Mouse (Mus musculus) cerebellum, adult 2 months (tissue): ENCODE measurements around the gene Tsks. TPM values are rescaled to one million over a fixed set of nuclear protein-coding genes. Genes with fewer than 3 reads are reported as not detected.
A peak's percentile ranks its signal among the peaks of the same experiment; 100 is the strongest.

Experiments
- DNase-seq, 2 experiments: peaks; one replicate each; pipeline ENCODE4 v3.0.0; 2021
- H3K27ac ChIP-seq: fragments of 200-500 bp; 2 replicates; pipeline ENCODE4 v1.5.1; 2012; ENCODE audit warnings: low read length, control low read depth, inconsistent platforms; ENCODE audit not compliant: insufficient read depth
- H3K27me3 ChIP-seq: fragments of 200-500 bp; 2 replicates; pipeline ENCODE4 v1.6.1; 2012; ENCODE audit warnings: inconsistent platforms, mild to moderate bottlenecking, low read length, moderate library complexity; ENCODE audit not compliant: control insufficient read depth, insufficient read depth
- H3K4me1 ChIP-seq: fragments of 200-500 bp; 2 replicates; pipeline ENCODE4 v1.6.1; 2011; ENCODE audit warnings: low read length; ENCODE audit not compliant: control insufficient read depth, insufficient read depth
- H3K4me3 ChIP-seq: fragments of 200-500 bp; replicated peaks from 2 replicates; pipeline ENCODE3; 2011; ENCODE audit warnings: mild to moderate bottlenecking, low read depth, low read length, control low read depth; ENCODE audit not compliant: insufficient read depth
- CTCF ChIP-seq: fragments of 200-500 bp; IDR thresholded peaks from 2 replicates; pipeline ENCODE4 v1.5.1; 2011; ENCODE audit warnings: low read depth, mild to moderate bottlenecking, control low read depth, low read length, moderate library complexity, borderline replicate concordance; ENCODE audit not compliant: insufficient read depth
- POLR2A ChIP-seq: fragments of 200-500 bp; IDR thresholded peaks from 2 replicates; pipeline ENCODE4 v1.6.1; 2011; ENCODE audit warnings: low read length, control low read depth, borderline replicate concordance; ENCODE audit not compliant: insufficient read depth
- WGBS: fragments of 180-500 bp; shearing (Covaris S2); methylation state at CpG from one replicate; pipeline ENCODE4 v1.1.7; 2018; 5-methylcytosine and 5-hydroxymethylcytosine counted together
- polyA plus RNA-seq: library from polyadenylated mRNA; depleted of rRNA; stranded (reverse); fragments of >200 nt; gene quantifications from 2 replicates; pipeline ENCODE4 v1.2.3, GENCODE M21; 2012

Tsks gene
- polyA plus RNA-seq, 1 experiment: 0.16 TPM

DNA sequence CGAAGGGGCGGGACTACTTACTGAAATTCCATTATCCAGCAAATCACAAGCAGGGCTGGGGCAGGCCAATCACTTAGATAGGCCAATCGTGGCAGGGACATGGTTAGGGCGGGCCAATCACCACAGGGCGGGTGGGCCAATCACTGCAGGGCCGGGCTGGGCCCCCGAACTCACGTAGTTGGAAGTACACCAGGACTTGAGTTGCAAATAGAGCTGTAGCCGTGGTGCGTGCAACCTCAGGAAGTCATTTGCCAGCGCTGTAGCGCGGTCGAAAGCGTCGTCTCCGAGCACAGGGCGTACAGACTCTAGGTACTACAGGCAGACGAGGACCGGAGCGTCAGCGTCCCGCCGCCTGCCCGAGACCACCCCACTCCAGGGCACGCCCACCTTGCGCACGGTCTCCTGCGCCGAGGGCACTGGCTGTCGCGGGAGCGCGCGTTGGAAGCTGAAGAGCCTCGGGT is 27.3 kb downstream of the Tsks start:
- Histone ChIP-seq H3K4me3 (peak overlapping the region; percentile 44), H3K27me3 (no peaks in the 10 kb centered on the region), H3K4me1 (peaks cover 15% of the 10 kb centered on the region), H3K27ac (no peak overlapping the region)
- DNase-seq: peak; percentile 79 to 87
- no peak for TF ChIP-seq POLR2A
- TF ChIP-seq CTCF: no peak
- 4% methylated on average over 36 of the region's 36 CpGs for WGBS

DNA sequence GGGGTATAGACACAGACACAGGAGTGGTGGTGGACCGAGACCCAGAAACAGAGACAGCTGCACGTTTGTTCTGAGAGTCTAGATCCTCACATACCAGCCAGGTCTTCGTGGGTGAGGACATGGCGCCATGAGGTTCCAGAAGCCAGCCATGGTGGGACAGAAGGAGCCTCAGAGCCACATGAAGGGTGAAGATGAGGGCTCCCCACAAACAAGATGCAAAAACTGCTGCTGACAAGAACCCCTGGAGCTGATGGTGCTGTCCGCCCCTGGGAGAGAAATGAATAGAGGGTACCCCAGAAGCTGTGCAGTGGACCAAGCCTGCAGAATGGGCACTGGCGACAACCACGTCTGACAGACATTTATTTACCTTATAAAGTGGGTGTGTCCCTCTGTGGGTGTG is 28.1 kb downstream of the Tsks start:
- Histone ChIP-seq H3K4me1 (peaks cover 16% of the 10 kb centered on the region), H3K27ac (no peak overlapping the region), H3K27me3 (no peaks in the 10 kb centered on the region), H3K4me3 (no peak overlapping the region)
- no peak for TF ChIP-seq POLR2A
- no peak for TF ChIP-seq CTCF
- 66% methylated on average over 7 of the region's 7 CpGs for WGBS
- no peak for DNase-seq

DNA sequence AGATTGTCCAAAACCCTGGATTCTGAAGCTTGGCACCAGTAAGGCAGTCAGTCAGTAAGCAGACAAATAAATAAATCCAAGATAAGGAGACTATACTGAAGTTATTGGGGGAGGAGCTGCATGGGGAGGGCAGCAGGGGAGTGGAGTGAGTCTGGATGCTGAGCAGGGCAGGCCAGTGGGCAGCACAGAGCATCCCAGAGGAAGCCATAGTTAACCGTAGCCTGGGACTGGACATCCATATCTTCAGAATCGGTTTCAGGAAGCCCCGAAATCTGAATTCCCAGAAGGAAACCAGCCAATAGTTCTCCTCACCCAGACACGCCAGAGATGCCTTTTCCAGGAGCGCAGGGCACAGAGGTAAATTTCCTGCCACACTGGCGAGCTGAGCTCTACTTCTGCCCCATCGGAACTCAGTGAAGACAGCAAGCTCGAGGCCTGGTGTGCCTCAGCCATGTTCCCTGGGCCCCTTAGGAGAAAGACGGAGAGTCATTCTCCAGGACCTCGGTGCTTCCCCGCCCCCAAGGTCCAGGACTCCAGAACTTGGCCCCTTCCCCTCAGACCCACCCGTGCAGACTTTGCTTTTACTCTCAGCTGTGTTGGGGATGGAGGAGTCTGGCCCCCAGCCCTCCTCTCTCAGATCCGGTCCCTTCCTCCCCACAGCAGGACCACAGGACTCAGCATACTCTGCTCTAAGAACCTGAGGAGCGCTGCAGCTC is 30.6 kb downstream of the Tsks start:
- TF ChIP-seq CTCF (no peak), POLR2A (peak; percentile 35; the same call in 1 of the 2 replicates)
- Histone ChIP-seq H3K27me3 (no peaks in the 10 kb centered on the region), H3K4me1 (peaks cover 16% of the 10 kb centered on the region), H3K27ac (peak overlapping the region; percentile 89), H3K4me3 (peak overlapping the region; percentile 80)
- DNase-seq: peak in 1 of 2 experiments; percentile 53
- 4% methylated on average over 14 of the region's 14 CpGs for WGBS

DNA sequence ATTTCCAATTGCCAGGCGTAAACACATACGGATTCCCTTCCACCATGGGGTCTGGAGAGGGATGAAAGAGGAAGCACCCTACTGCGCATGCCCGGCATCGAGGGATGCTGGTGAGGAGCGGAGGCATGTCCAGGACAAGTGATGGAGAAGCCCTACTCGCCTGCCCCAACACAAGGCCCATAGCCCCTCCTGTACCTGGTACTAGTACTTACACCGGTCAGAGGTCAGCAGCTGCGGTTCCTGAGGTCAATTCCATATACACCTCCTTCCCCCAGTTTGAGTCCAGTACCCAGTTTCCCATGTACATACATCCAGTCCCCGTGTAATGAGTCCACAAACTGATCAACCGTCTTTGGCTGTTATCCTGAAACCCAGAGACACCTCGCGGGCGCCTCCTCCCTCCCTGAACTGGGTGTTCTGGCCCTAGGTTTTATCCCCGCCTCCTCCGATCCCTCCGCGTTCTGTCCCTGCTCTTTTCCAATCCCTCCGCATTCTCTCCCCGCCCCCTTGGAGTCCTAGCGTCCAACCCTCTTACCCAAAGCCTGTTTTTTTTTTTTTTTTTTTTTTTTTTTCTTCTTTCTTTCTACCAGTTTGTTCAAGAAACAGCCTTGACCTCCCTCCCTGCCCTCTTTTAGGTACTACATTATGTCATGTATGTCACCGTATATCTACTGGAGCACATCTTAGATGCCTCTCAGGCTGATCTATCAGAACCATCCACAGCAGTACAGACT is 31.5 kb downstream of the Tsks start, which contains the start of gene Cpt1c:
Gene Cpt1c, minus strand, starts transcription at position 469 of the 734 bp plus-strand sequence.
- no peaks in the 10 kb centered on the region for H3K27me3 ChIP-seq
- peak within 1 kb of the TSS; percentile 89 for H3K27ac ChIP-seq
- peak within 1 kb of the TSS; percentile 80 for H3K4me3 ChIP-seq
- TF ChIP-seq CTCF (no peak), POLR2A (peak; percentile 82; the same call in 1 of the 2 replicates)
- H3K4me1 ChIP-seq: peaks cover 16% of the 10 kb centered on the region
- DNase-seq: peak; percentile 91 to 92
- under 1% methylated on average over 22 of the region's 22 CpGs for WGBS

DNA sequence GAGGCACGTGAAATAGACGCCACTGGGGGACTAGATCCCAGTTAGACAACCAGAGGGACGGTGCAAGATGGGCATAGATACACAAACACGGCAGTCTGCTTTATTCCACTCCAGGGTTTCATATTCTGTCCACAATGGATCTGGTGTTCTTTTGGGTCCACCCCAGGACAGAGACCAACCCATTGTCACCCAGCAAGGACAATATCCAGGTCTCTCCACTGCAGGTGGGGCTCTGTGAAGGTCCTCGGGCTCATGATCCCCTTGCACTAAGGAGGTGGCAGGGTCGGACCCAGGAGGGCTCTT is 32.1 kb downstream of the Tsks start:
- TF ChIP-seq POLR2A (no peak), CTCF (no peak)
- 12% methylated on average over 6 of the region's 6 CpGs for WGBS
- DNase-seq: peak in 1 of 2 experiments; percentile 38
- Histone ChIP-seq H3K4me1 (peaks cover 16% of the 10 kb centered on the region), H3K27me3 (no peaks in the 10 kb centered on the region), H3K27ac (peak overlapping the region; percentile 37), H3K4me3 (peak overlapping the region; percentile 80)

DNA sequence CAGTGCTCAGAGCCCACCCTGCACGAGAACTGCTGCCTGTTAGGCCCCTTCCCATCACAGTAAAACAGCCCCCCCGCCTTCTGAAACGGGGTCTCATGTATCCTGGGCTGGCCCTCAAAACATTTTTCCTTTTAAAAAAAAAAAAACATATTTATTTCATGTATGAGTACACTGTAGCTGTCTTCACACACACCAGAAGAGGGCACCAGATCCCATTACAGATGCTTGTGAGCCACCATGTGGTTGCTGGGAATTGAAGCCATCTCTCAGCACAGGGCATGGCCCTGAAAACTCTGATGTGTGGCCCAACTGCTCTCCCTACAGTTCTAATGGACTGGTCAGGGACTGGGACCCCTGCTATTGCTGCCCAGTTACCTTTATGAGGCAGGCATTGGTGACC is 35.3 kb downstream of the Tsks start:
- H3K4me1 ChIP-seq: peaks cover 6% of the 10 kb centered on the region; the same call in 1 of the 2 replicates
- no peaks in the 10 kb centered on the region for H3K27me3 ChIP-seq
- H3K27ac ChIP-seq: no peak overlapping the region
- TF ChIP-seq POLR2A (no peak), CTCF (no peak)
- DNase-seq: no peak
- WGBS: 87% methylated on average over 3 of the region's 3 CpGs
- no peak overlapping the region for H3K4me3 ChIP-seq

DNA sequence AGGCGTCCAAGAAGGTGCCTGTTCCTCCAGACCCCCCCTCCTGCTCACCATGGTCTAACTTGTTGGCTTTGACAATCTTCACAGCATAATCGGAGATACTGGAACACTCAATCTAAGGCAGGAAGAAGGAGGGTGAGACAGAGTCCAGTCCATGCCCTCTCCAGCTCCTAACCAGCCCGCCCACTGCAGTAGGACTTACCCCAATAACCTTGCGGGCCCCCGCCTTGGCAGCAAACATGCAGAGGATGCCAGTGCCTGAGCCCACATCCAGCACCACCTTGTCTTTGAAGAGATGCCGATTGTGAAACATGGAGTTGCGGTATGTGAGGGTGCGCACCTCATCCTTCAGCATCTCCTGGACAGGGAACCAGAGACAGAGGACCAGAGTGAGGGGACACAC is 38.5 kb downstream of the Tsks start:
- TF ChIP-seq CTCF (no peak), POLR2A (no peak)
- Histone ChIP-seq H3K4me3 (no peak overlapping the region), H3K27ac (no peak overlapping the region), H3K27me3 (no peaks in the 10 kb centered on the region), H3K4me1 (0 out of 2 replicates have a peak, but pooled peaks cover 5% of the 10 kb centered on the region)
- no peak for DNase-seq
- WGBS: 95% methylated on average over 8 of the region's 8 CpGs

DNA sequence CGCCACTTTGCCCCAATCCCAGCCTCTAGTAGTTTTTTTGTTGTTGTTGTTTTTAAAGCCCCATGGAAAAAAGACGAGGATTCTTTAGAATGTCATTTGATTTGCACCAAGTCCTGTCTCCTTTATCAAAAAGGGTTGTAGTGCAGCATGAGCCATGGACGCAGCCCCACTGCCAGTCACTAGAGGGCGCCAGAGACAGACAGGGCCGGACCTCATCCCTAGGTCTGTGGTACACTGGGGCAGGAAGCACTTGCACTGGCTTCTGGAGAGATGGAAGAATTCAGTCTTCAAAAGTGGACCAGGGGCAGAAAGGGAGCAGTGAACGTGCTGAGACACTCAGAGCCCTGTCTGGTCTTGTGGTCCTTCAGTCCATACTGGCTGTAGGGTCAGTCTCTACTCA is 40.1 kb downstream of the Tsks start:
- peak; percentile 80 to 88 for DNase-seq
- Histone ChIP-seq H3K27ac (no peak overlapping the region), H3K4me3 (no peak overlapping the region), H3K4me1 (0 out of 2 replicates have a peak, but pooled peaks cover 5% of the 10 kb centered on the region), H3K27me3 (no peaks in the 10 kb centered on the region)
- WGBS: 23% methylated on average over 6 of the region's 6 CpGs
- TF ChIP-seq POLR2A (no peak), CTCF (peak; percentile 97)
